Mouse (Mus musculus) left cerebral cortex, adult 8-10 months (tissue): ENCODE data around the gene Optc. TPM values are rescaled to one million over a fixed set of nuclear protein-coding genes. Genes with fewer than 3 reads are reported as not detected.

Source experiments
- DNase-seq, 2 experiments: peaks; one replicate each; pipeline ENCODE4 v3.0.0; 2022; ENCODE audit warnings: low spot score in 2 of 2
- total RNA-seq, 4 experiments: library from RNA; stranded (reverse); gene quantifications; 2 replicates each; pipeline ENCODE4 v1.2.4; 2022

The Optc gene
- total RNA-seq, 4 experiments from 2014 or later: 0.93 to 1.7 (median 1.4) TPM; not detected in 1

DNA sequence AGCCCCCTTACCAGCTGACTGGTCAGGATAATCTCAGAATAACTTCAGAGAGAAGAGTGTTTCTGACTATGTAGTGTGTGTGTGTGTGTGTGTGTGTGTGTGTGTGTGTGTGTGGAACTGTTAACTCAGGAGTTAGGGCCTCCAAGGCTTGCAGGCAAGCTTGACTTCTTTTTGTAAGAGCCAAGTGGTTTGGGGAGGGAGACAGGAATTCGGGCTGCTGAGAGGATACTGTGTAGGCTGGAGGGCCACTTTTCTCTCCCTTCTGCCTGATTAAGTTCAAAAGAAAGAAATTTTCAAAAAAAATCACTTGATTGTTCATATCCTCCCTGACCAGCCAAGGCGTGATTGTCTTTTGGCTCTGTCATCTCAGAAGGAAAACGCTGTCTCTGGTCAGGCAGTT lies 12.6 kb upstream of the Optc start:
- DNase-seq: no peak

DNA sequence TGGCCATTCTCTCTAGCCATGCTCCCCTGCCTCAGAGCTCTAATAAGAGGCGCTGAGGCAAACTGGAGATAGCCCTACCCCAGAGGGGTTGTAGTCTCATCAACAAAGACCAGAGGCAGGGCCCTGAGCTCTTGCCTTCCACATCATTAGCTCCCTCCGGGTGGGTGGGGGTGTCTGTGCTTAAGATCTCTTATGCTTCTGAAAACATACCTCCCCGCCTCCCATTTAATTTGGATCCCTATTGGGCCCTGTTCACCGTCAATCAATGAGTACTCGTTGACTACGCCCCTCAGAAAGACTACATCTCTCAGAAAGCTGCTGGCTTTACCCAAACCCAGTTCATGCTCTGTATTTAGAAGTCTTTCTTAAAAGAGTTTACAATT lies 10.3 kb upstream of the Optc start:
- DNase-seq: no peak

DNA sequence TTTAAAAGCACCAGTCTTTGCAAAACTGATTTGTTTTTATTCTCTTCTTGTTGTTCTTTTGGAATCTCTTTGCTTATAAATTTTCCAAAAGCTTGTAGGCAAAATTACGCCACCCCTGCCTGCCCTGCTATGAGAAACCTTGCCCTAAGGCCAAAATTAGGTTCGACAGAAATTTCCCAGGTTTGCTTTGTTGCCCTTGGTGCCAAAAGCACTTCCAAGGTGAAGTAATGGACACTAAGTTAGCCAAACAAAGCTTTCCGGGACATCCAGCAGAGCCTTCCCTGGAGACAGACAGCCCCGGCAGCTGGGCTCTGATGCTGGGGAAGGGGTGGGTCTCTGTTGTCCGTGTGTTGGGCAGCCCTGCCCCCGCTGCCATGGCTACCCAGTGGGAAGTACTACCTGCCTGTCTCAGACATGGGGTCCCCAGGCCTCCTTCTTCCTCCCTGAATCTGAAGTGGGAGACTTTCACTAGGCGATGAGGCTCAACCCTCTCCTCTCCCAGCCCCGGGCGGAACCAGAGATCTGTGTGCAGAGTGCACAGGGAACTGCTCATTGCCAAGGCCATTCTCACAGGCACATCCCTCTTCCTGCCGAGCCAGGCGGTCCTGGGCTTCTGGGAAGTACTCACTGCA lies 9.8 kb upstream of the Optc start:
- DNase-seq: no peak

DNA sequence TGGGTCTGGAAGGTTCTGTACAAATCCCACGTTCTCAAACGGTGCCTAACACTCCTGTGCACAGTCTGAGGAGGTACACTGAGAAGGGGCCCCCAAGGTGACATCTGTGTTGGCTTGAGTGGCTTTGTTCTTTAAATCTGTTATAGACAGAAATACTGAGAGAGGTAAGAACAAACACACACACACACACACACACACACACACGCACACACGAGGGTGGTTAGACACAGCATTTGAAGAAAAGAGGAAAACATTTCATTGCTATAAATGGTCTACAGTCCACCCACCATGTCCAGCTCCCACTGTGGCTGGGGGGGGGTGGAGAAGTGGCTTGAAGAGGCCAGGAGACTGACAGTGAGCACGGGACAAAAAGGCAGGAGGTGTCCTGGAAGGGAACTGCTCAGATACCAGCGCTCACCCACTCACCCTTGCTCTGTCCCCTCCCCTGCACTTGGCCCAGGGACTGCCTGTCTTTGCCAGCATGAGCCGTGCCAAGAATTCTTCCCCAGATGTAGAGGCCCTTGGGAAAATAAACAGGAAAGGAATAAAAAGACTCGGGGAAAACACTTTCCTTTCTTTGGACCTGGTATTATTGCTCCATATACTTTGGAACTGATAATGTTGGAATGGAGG lies 8.0 kb upstream of the Optc start:
- peak in 1 of 2 experiments; percentile 52 for DNase-seq

DNA sequence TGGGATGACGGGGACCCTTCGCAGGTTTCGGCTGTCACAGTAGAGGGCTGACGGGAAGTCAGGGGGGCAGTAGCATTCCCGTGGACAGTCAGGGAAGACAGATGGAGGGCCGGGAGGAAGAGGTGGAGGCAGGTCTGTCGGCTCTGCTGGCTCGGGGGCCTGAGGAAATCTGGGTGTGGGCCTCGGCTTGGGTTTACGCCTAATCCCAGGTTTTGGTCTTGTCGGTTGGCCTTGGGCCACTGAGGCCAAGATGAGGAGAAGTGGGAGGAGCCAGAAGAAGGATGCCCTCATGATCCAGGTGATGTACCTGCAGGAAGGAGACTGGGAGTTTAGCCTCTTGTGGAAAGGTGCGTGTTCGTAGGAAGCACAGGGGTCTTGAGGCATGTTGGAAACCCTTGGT lies 7.3 kb upstream of the Optc start:
- no peak for DNase-seq

DNA sequence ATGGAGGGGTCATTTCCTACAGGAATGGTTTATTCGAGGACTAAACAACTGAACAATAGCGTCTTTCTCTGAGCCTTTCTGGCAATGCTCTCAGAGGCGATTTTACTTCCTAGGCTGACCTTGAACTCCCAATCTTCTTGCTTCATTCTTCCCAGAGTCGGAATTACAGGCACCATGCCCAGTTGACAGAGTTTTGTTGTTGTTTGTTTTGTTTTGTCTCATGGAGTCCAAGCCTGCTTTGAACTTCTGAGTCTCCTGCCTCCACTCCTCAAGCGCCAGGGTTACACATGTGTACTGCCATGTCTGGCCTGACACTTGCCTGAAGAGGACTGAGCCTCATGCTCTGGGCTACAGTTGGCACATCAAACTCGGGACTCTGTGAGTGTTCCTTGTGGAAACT lies 5.2 kb upstream of the Optc start:
- DNase-seq: no peak

DNA sequence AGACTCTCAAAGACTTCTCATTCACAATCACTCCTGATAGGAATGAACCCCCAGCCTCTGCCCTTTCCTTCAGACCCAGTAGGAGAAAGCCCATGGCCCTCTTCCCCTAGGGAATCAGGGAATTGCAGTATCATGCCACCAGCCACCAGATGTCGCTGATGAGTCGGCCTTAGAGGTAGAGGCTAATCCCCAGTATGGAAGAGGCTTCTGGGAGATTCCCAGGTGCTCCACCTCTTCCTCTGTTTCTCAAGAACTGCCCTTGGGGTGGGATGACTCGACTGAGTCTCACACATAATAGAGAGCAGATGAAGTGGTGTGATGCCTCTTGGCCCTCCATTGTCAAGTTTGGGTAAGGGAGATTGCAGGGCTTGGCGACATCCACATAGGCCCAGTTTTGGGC lies 3.7 kb upstream of the Optc start:
- DNase-seq: no peak

DNA sequence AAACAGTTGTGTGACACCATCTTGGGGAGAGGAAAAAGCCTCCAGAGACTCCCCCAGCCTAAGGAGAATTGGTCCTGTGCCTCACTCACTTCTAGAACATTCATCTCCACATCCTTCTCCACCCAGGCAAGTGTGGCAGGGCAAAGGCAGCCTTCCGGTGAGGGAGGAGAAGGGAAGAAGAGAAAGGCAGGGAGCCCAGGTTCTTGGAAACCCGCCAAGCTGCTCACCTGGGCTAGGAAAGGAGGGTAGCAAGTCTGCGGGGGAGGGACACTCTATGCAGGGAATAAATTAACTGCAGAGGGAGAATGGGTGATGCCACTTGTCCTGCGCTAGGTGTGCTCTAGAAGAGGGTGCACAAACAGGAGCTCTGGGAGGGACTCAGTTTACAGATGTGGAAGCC lies 3.2 kb upstream of the Optc start:
- no peak for DNase-seq

DNA sequence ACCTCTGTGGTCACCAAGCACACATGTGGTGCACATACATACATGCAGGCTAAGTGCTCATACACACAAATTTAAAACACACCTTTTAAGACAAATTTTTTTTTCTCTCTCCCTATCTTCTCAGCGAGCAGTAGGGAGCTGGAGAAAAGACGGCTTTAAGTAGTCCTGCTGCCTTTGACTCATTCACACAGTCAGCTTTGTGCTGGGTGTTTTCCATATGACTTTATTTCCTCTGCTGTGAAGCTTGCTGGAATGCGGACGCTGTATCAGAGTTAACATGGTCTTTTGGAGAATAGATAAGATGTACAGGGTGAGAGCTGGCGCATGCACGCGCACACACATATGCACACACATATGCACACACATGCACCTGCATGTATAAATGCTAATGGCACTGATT lies 2.3 kb upstream of the Optc start:
- DNase-seq: no peak

DNA sequence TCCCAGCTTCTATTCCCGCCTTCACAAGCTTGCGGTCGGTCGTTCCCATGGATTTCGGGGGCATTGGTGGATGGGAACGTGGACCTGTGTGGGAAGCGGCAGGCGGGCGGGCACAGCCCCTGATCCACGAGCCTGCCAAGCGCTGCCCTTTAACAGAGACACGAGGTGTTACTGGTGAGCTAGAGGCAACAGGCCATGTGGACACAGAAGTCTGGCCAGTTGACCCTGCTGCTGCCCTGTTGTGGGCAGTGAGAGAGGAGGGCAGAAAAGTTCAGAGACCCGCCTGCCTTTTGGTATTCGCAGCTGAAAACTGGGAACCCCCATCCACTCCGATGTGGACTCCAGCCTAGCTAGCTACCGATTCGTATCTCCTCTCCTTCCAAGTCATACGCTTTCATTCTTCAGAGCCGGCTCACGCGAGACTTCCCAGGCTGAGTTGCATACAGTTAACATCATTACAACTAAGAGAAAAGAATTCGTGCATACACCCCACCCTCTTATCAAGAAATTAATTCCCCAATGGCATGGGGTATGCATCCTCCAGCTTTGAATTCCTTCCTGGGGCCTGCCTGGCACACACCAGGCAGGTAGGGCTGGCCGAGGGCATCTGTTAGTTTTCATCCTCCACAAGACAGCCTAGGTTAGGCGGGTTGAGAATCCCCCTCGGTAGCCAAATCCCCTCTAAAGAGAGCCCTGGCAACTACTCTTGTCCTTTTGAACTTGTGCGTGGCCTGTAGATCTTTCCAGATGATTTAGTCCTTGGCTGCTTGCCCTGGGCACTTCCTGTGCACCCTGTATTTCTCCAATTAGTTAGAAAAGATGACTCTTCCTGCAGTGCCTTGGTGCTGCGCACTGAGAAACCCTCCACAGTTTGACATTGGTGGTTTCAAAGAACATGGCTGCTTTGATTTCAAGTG lies 1.1 kb upstream of the Optc start:
- DNase-seq: peak in 1 of 2 experiments; percentile 56

DNA sequence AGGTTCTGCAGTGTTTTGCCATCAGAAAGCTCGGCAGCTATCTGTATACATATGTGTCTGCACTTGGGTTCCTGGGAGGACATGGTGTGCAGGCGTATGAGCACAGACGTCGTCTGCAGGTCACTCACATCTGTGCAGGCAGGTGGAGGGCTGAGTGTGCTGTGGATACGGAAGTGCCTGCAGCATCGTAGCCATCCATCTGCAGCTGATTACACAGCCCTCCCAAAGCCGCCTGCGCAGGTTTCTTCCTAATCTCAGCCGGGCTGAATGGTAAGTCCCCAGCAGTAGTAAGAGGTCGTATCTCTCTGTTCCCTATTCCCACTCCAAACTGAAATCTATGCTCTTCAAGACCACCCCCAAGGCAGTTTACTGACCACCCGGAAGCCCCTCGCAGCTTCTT lies 1.4 kb downstream of the Optc start:
- no peak for DNase-seq

DNA sequence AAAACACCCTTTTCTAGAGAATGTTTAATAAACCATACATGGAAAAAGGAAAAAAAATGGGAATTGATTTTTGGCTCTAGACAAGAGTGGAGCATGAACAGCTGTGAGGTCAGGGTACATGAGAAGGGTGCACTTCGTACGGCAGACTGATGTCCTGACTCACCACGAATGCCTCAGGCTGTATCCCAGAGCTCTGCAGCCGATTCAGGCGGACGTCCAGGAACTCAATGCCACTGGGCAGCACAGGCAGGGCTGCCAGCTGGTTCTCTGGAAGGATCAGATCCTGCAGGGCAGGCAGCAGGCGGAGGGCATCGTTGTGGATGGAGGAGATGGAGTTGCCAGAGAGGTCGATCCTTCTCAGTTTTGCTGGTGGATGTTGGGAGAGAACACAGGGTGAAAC lies 7.0 kb downstream of the Optc start:
- no peak for DNase-seq

DNA sequence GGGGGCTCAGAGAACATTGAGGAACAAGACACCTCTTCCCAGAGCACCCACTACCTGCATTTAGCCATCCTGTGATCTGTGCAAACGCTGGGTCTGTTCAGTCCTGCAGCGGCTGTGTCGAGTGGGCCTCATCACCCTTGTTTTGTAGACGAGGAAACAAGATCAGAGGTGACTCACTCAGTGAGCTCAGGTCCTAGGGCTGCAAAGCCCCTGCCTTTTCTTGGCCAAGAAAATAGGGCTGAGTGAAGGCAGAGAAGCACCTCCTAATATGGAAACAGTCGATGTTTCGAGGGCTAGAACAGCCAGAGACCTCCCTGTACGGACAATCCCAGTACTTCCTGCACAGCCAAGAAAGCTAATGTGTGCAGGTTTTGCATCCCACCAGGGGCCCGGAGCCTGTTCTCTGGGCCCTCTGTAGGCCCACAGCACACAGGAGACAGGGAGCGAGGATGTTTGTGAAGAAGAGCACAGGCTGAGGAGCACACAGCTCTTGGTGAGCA lies 8.7 kb downstream of the Optc start:
- DNase-seq: no peak

DNA sequence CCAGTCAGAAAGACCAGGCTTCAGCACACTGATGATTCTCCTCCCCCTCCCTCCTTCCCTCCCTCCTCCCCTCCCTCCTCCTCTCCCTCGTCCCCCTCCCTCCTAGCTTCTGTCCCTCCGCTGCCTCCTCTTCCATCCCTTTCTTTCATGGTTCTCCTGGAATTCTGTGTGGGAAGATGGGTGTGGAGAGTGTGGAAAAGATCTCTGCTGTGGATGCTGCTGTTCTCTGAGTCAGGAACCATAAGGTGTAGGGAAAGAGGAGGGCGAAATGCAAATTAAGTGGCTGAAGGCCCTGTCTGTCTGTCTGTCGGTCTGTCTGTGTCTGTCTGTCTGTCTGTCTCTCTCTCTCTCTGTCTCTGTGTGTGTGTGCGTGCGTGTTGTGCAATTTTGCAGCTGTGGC lies 10.5 kb downstream of the Optc start:
- DNase-seq: peak in 1 of 2 experiments; percentile 58

DNA sequence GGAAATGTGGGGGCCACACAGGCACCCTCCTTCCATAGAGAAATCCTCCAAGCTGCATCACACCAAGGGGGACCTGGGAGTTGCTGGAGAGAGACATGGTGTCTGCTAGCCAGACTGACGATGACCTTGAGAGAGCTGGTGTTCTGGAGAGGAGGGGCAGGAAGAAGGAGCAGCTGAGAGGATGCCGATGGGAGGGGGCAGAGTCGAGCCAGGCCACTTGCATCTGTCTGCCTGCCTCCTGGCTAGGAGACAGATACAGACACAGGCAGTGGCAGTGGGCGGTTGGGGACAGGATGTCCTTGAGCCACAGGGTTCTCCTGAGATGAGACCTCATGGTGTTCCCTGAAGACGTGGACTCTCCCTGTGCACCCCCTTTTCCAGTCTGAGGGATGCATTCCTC lies 16.3 kb downstream of the Optc start:
- DNase-seq: no peak

DNA sequence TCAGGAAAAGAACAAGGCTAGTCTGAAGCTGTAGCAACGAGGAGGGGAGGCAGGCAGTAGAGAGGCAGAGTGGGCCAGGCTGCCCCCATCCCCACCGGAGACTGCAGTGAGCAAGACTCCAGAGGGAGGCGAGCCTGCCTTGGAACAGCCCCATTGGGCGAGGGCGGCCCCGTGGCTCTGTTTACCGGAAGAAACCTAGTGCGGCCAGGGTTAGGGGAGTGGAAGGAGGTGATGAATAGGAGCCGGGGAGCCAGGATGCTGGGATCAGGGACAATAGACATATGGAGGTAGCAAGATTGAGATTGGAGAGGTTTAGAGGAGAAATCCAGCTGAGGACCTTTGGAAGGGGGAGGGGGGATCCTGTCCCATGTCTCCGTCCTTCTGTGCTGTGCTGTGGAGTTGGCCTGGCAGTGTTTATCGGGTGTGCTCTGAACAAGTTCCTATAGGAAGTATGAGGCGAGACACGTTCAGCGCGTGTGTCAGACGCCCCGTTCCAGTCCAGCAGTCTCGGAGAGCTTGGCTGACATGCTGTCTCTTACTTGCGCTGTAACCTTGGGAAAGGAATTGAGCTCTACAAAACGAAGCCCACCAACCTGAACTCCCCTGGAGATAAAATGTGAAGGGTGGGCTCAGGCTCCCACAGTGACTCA lies 17.7 kb downstream of the Optc start:
- no peak for DNase-seq

DNA sequence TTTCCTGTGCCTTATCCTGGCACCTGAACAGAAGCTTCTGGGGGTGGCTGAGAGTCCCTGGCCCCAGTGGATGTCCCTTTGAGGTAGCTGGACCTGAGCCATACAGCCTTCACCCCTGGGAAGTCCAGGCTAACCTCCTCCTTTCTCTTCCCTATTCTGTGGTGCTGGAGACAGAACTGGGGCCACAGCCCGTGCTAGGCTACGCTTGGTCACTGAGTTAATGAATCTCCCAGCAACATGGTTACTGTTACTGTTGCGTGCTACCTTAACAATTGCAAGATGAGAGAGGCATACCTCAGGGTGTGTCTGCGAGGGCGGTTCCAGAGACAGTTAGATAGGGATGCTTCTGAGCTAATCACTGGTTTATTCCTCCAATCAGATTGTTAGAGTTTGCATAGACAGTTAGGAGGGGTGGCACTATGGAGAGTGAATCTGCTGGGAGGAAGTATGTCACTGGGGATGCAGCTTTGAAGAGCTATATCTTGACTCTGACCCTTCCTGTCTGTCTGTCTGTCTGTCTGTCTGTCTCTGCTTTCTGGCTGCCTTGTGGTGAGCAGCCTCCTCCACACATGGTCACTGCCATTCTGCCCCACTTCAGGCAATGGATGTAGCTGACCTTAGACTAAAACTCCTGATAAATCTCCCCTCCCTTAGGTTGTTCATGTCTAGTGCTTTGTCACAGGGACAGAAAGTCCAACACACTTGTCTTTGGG lies 20.1 kb downstream of the Optc start:
- DNase-seq: no peak

DNA sequence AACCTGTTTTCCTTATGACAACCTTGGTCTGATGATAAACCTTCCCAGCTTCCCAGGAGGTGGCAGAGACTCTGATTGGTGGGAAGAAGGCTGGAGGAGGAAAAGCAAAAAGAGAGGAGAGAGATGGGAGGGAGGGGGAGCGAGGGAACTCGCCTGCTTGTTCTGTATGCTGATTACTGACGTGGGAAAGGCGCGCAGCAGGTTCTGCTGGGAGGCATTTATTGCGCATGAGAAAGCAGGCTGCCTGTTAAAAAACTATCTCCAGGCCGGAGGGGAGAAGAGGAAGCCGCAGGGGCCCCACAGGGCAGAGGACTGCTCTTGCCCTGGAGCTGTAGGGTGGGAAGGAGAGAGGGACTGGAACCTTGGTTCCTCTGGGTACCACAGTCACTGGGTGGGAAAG lies 20.8 kb downstream of the Optc start:
- DNase-seq: peak in 1 of 2 experiments; percentile 81

DNA sequence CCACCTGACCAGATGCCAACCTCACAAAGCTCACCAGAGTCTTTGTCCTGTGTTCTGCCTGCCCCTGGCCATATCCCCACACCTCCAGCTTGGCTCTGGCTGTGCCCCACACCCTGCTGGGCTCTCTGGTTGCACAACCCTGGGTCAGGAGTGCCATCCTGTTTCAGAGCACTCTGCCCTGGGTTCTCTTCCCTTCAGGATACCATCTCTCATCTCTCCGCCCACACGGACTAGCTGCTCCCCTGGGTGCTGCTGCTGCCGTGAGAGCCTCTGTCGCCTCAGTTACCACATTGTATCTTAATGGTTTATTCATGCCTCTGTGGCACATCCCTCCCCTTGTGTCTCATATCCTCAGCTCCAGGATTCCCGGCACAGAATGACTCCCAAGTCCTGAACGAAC lies 21.4 kb downstream of the Optc start:
- DNase-seq: peak in 1 of 2 experiments; percentile 71

DNA sequence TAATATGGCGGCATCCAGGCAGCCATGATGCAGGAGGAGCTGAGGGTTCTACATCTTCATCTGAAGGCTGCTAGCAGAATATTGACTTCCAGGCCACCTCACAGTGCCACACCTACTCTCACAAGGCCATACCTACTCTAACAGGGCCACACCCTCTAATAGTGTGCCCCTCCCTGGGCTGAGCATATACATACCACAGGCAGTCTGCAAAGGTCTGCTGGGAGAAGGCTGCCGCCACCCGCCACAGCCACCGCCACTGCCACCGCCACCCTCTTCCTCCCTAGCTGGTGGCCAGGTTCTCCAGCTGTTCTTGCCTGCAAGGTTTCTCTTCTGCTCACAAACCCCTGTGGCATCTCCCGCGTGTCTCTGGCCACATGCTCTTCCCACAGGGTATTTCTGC lies 22.0 kb downstream of the Optc start:
- DNase-seq: no peak

DNA sequence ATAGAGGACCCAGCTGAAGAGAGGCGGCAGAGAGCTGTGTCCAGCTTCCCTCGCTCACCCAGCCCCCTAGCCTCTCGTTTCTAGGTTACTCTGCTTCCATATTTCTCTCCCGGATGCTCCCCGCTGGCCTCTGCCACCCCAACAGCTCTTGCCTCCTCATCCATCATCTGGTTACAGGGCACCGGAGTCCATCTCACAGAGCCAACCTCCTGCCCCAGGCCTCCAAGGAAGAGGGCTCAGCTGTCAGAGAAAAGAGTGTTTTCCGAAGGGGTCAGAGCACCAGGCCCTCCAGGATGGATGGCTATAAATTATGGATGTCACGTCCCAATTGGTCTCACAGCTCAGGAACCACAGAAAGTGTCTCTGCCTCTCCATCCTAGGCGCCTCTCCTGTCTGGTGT lies 23.1 kb downstream of the Optc start:
- DNase-seq: no peak
